Comparison of ENCODE assay signal across 8 mouse cellular contexts in genomic region chr3:57448445-57448844, GRCm38 (mm10). TPM values are rescaled to one million over a fixed set of nuclear protein-coding genes. Genes with fewer than 3 reads are reported as not detected.
DNase-seq lines count a peak whose midpoint lies in the region; ATAC-seq lines count a peak whose summit lies in the region.

No protein-coding gene starts in this region.

- H3K9me3 ChIP-seq in liver, embryonic 11.5 days (ENCODE audit: control insufficient read depth, low read length), result no peaks in the 10 kb centered on the region
- no peaks in the 10 kb centered on the region for H3K9me3 ChIP-seq in forebrain, embryonic 16.5 days (ENCODE audit: control insufficient read depth, low read length)
- no peaks in the 10 kb centered on the region for H3K9me3 ChIP-seq in hindbrain, embryonic 15.5 days
- no peaks in the 10 kb centered on the region for H3K9me3 ChIP-seq in midbrain, embryonic 12.5 days

- H3K36me3 ChIP-seq in liver, embryonic 11.5 days (ENCODE audit: control insufficient read depth, insufficient read depth, low read length), result no peaks in the 10 kb centered on the region
- no peaks in the 10 kb centered on the region for H3K36me3 ChIP-seq in forebrain, embryonic 16.5 days (ENCODE audit: control insufficient read depth, insufficient read depth)
- H3K36me3 ChIP-seq in hindbrain, embryonic 15.5 days, result no peaks in the 10 kb centered on the region
- no peaks in the 10 kb centered on the region for H3K36me3 ChIP-seq in midbrain, embryonic 12.5 days

- ATAC-seq in liver, embryonic 11.5 days (replicated peaks; ENCODE audit: low FRiP score), result no peak; the same call in 1 of the 2 replicates
- peak; percentile 82 for ATAC-seq in forebrain, embryonic 16.5 days
- ATAC-seq in hindbrain, embryonic 15.5 days (ENCODE audit: low FRiP score, low read depth), result peak; percentile 86
- ATAC-seq in midbrain, embryonic 12.5 days (ENCODE audit: low FRiP score, low read depth), result peak; percentile 58; the same call in 1 of the 2 replicates

- no peaks in the 10 kb centered on the region for H3K4me1 ChIP-seq in liver, embryonic 11.5 days (replicated peaks; ENCODE audit: control insufficient read depth, insufficient read depth, low read length)
- no peaks in the 10 kb centered on the region for H3K4me1 ChIP-seq in forebrain, embryonic 16.5 days (replicated peaks; ENCODE audit: control insufficient read depth, insufficient read depth, low read length)
- H3K4me1 ChIP-seq in hindbrain, embryonic 15.5 days (replicated peaks), result no peaks in the 10 kb centered on the region
- H3K4me1 ChIP-seq in midbrain, embryonic 12.5 days, result no peaks in the 10 kb centered on the region

- H3K27me3 ChIP-seq in liver, embryonic 11.5 days (replicated peaks; ENCODE audit: control insufficient read depth, insufficient read depth, low read length), result no peaks in the 10 kb centered on the region
- H3K27me3 ChIP-seq in forebrain, embryonic 16.5 days (replicated peaks; ENCODE audit: control insufficient read depth, insufficient read depth, low read length), result no peaks in the 10 kb centered on the region
- H3K27me3 ChIP-seq in hindbrain, embryonic 15.5 days, result no peaks in the 10 kb centered on the region
- H3K27me3 ChIP-seq in midbrain, embryonic 12.5 days, result no peaks in the 10 kb centered on the region

- H3K27ac ChIP-seq in liver, embryonic 11.5 days (ENCODE audit: low read depth, low read length), result no peak overlapping the region
- H3K27ac ChIP-seq in forebrain, embryonic 16.5 days (ENCODE audit: low read length), result no peak overlapping the region
- H3K27ac ChIP-seq in hindbrain, embryonic 15.5 days (replicated peaks), result no peak overlapping the region
- no peak overlapping the region for H3K27ac ChIP-seq in midbrain, embryonic 12.5 days (replicated peaks)

- DNase-seq in liver, result peak; percentile 66
- DNase-seq in liver, embryonic 11.5 days (ENCODE audit: low spot score), result no peak
- DNase-seq in cerebellum, adult 11-12 months, result peak; percentile 12
- DNase-seq in left cerebral cortex, adult 11 months (ENCODE audit: low spot score), result peak; percentile 63
- DNase-seq in telencephalon, adult 2 months (ENCODE audit: low read depth, low spot score), result peak; percentile 68

- no peak overlapping the region for H3K4me3 ChIP-seq in liver, embryonic 11.5 days (ENCODE audit: low read depth, low read length)
- no peak overlapping the region for H3K4me3 ChIP-seq in forebrain, embryonic 16.5 days (replicated peaks; ENCODE audit: low read length)
- no peak overlapping the region for H3K4me3 ChIP-seq in hindbrain, embryonic 15.5 days
- no peak overlapping the region for H3K4me3 ChIP-seq in midbrain, embryonic 12.5 days

- WGBS in liver, embryonic 11.5 days, result 30% methylated on average over 5 of the region's 5 CpGs
- WGBS in forebrain, embryonic 16.5 days, result 35% methylated on average over 5 of the region's 5 CpGs
- 38% methylated on average over 5 of the region's 5 CpGs for WGBS in hindbrain, embryonic 15.5 days
- 33% methylated on average over 5 of the region's 5 CpGs for WGBS in midbrain, embryonic 12.5 days

- no peak overlapping the region for H3K9ac ChIP-seq in liver, embryonic 11.5 days (ENCODE audit: low read depth, low read length)
- H3K9ac ChIP-seq in forebrain, embryonic 16.5 days (replicated peaks; ENCODE audit: low read depth, low read length), result no peak overlapping the region
- H3K9ac ChIP-seq in hindbrain, embryonic 15.5 days, result no peak overlapping the region
- no peak overlapping the region for H3K9ac ChIP-seq in midbrain, embryonic 12.5 days (replicated peaks)

- no peak overlapping the region for H3K4me2 ChIP-seq in liver, embryonic 11.5 days
- no peak overlapping the region for H3K4me2 ChIP-seq in forebrain, embryonic 16.5 days (ENCODE audit: low read length)
- H3K4me2 ChIP-seq in hindbrain, embryonic 15.5 days, result no peak overlapping the region
- no peak overlapping the region for H3K4me2 ChIP-seq in midbrain, embryonic 12.5 days (replicated peaks)

RNA-seq across cellular contexts. Expression of gene Tm4sf4, which starts 23.3 kb away (rescaled TPM):
- polyA plus RNA-seq in liver, embryonic 11.5 days (2014; fragmentation: Nextera tagmentation; extraction: Ambion mirVana), result 13.7 and 15.8 TPM in 2 replicates
- polyA plus RNA-seq in forebrain, embryonic 16.5 days (2015; fragmentation: Nextera tagmentation; extraction: Ambion mirVana), result not detected in 2 replicates
- polyA plus RNA-seq in hindbrain, embryonic 15.5 days (2015; fragmentation: Nextera tagmentation; extraction: Ambion mirVana), result 0.49 TPM in 2 replicates
- polyA plus RNA-seq in midbrain, embryonic 12.5 days (2016; fragmentation: Nextera tagmentation; extraction: Ambion mirVana), result 0.20 TPM in 1 of 2 replicates, not detected in the other
